Mouse (Mus musculus) forebrain, embryonic 15.5 days (tissue): Measurements from ENCODE around the gene Ccdc142. TPM values are rescaled to one million over a fixed set of nuclear protein-coding genes. Genes with fewer than 3 reads are reported as not detected.

Experiments
- ATAC-seq: fragments of 200-750 bp; cut with Nextera tagmentation; replicated peaks from 2 replicates; pipeline ENCODE4 v1.8.0; 2017; ENCODE audit warnings: mild to moderate bottlenecking, moderate TSS enrichment, moderate library complexity
- H3K27ac ChIP-seq: fragments of 300-500 bp; sonication (generic); replicated peaks from 2 replicates; pipeline ENCODE4 v1.5.1; 2015; ENCODE audit warnings: mild to moderate bottlenecking, inconsistent platforms
- H3K27me3 ChIP-seq: fragments of 300-500 bp; sonication (generic); 2 replicates; pipeline ENCODE4 v1.6.1; 2015; ENCODE audit warnings: inconsistent platforms
- H3K36me3 ChIP-seq: fragments of 300-500 bp; sonication (generic); 2 replicates; pipeline ENCODE4 v1.6.1; 2015; ENCODE audit warnings: mild to moderate bottlenecking, inconsistent platforms
- H3K4me1 ChIP-seq: fragments of 300-500 bp; sonication (generic); 2 replicates; pipeline ENCODE4 v1.6.1; 2015; ENCODE audit warnings: inconsistent platforms
- H3K4me2 ChIP-seq: fragments of 300-500 bp; sonication (generic); replicated peaks from 2 replicates; pipeline ENCODE4 v1.6.1; 2015; ENCODE audit warnings: mild to moderate bottlenecking, inconsistent platforms
- H3K4me3 ChIP-seq: fragments of 300-500 bp; sonication (generic); 2 replicates; pipeline ENCODE4 v1.5.1; 2015; ENCODE audit warnings: mild to moderate bottlenecking, inconsistent platforms
- H3K9ac ChIP-seq: fragments of 300-500 bp; sonication (generic); replicated peaks from 2 replicates; pipeline ENCODE4 v1.6.1; 2015; ENCODE audit warnings: mild to moderate bottlenecking, inconsistent platforms
- H3K9me3 ChIP-seq: fragments of 300-500 bp; sonication (generic); 2 replicates; pipeline ENCODE4 v1.6.1; 2016; ENCODE audit warnings: inconsistent platforms
- WGBS: fragments of 180-500 bp; shearing (Covaris S2); methylation state at CpG from one replicate; pipeline ENCODE4 v1.1.7; 2015; ENCODE audit warnings: mixed read lengths; 5-methylcytosine and 5-hydroxymethylcytosine counted together
- polyA plus RNA-seq: library from polyadenylated mRNA; unstranded; fragments of >200 nt; fragmentation: Nextera tagmentation; extraction: Ambion mirVana; gene quantifications from 2 replicates; pipeline ENCODE4 v1.2.1, GENCODE M21; 2015

Ccdc142 gene
- polyA plus RNA-seq, 1 experiment from 2014 or later, result 3.8 TPM

GRCm38 (mm10) chr6:83136291-83136880 lies 35.0 kb downstream of the Ccdc142 start:
- peak overlapping the region; percentile 35 for H3K4me3 ChIP-seq
- 0 out of 2 replicates have a peak, but pooled peaks have one; percentile 7 for ATAC-seq
- WGBS, result 22% methylated on average over 5 of the region's 5 CpGs

GRCm38 (mm10) chr6:83136881-83137575 lies 35.6 kb downstream of the Ccdc142 start:
- H3K4me1 ChIP-seq, result peaks cover 22% of the 10 kb centered on the region
- peak; percentile 67 for ATAC-seq
- WGBS, result 2% methylated on average over 26 of the region's 26 CpGs
- peak overlapping the region; percentile 64 for H3K27ac ChIP-seq
- peak overlapping the region; percentile 46 for H3K9ac ChIP-seq
- H3K9me3 ChIP-seq, result no peaks in the 10 kb centered on the region
- H3K4me3 ChIP-seq, result peak overlapping the region; percentile 35
- H3K27me3 ChIP-seq, result peaks cover 5% of the 10 kb centered on the region; the same call in 1 of the 2 replicates
- no peaks in the 10 kb centered on the region for H3K36me3 ChIP-seq
- peak overlapping the region; percentile 47 for H3K4me2 ChIP-seq

More at GRCm38 (mm10) chr6:83136291-83136880, 35.0 kb downstream of the Ccdc142 start:
- Histone ChIP-seq H3K36me3 (no peaks in the 10 kb centered on the region), H3K9me3 (no peaks in the 10 kb centered on the region), H3K9ac (peak overlapping the region; percentile 46; the same call in 1 of the 2 replicates), H3K4me2 (peak overlapping the region; percentile 47), H3K27ac (peak overlapping the region; percentile 64), H3K27me3 (peaks cover 5% of the 10 kb centered on the region; the same call in 1 of the 2 replicates), H3K4me1 (peaks cover 20% of the 10 kb centered on the region)

- peak; percentile 37 for ATAC-seq
- no peaks in the 10 kb centered on the region for H3K36me3 ChIP-seq
- peak overlapping the region; percentile 46 for H3K9ac ChIP-seq
- H3K4me1 ChIP-seq, result peaks cover 27% of the 10 kb centered on the region
- H3K27me3 ChIP-seq, result peaks cover 5% of the 10 kb centered on the region; the same call in 1 of the 2 replicates
- peak overlapping the region; percentile 64 for H3K27ac ChIP-seq
- H3K9me3 ChIP-seq, result no peaks in the 10 kb centered on the region
- H3K4me3 ChIP-seq, result peak overlapping the region; percentile 35
- WGBS, result 1% methylated on average over 12 of the region's 12 CpGs
- H3K4me2 ChIP-seq, result peak overlapping the region; percentile 47
Observed at GRCm38 (mm10) chr6:83137576-83137950, 36.2 kb downstream of the Ccdc142 start.

GRCm38 (mm10) chr6:83138056-83138455 lies 36.7 kb downstream of the Ccdc142 start:
- Histone ChIP-seq H3K4me1 (peaks cover 27% of the 10 kb centered on the region), H3K9me3 (no peaks in the 10 kb centered on the region), H3K27me3 (peaks cover 5% of the 10 kb centered on the region; the same call in 1 of the 2 replicates), H3K9ac (peak overlapping the region; percentile 46; the same call in 1 of the 2 replicates), H3K27ac (peak overlapping the region; percentile 64), H3K36me3 (no peaks in the 10 kb centered on the region), H3K4me3 (peak overlapping the region; percentile 35), H3K4me2 (peak overlapping the region; percentile 47)
- ATAC-seq, result no peak
- 2% methylated on average over 11 of the region's 11 CpGs for WGBS

- peaks cover 27% of the 10 kb centered on the region for H3K4me1 ChIP-seq
Observed at GRCm38 (mm10) chr6:83140044-83140443, 38.6 kb downstream of the Ccdc142 start.

GRCm38 (mm10) chr6:83141636-83142035 lies 40.2 kb downstream of the Ccdc142 start:
- Histone ChIP-seq H3K4me1 (peaks cover 26% of the 10 kb centered on the region), H3K4me2 (peak overlapping the region; percentile 56; the same call in 1 of the 2 replicates), H3K9me3 (no peaks in the 10 kb centered on the region), H3K27ac (no peak overlapping the region), H3K27me3 (no peaks in the 10 kb centered on the region; the same call in 1 of the 2 replicates), H3K4me3 (no peak overlapping the region), H3K9ac (peak overlapping the region; percentile 53; the same call in 1 of the 2 replicates), H3K36me3 (no peaks in the 10 kb centered on the region)
- WGBS, result 41% methylated on average over 4 of the region's 4 CpGs
- ATAC-seq, result no peak

More at GRCm38 (mm10) chr6:83140044-83140443, 38.6 kb downstream of the Ccdc142 start:
- Histone ChIP-seq H3K4me2 (no peak overlapping the region), H3K27ac (no peak overlapping the region), H3K9me3 (no peaks in the 10 kb centered on the region), H3K27me3 (peaks cover 2% of the 10 kb centered on the region; the same call in 1 of the 2 replicates), H3K4me3 (no peak overlapping the region), H3K9ac (no peak overlapping the region), H3K36me3 (no peaks in the 10 kb centered on the region)
- WGBS, result 88% methylated on average over 8 of the region's 8 CpGs
- no peak for ATAC-seq

GRCm38 (mm10) chr6:83142211-83142731 lies 40.9 kb downstream of the Ccdc142 start:
- Histone ChIP-seq H3K36me3 (no peaks in the 10 kb centered on the region), H3K27me3 (no peaks in the 10 kb centered on the region; the same call in 1 of the 2 replicates), H3K4me2 (peak overlapping the region; percentile 56), H3K9ac (peak overlapping the region; percentile 53), H3K27ac (no peak overlapping the region), H3K4me3 (peak overlapping the region; percentile 38), H3K4me1 (peaks cover 20% of the 10 kb centered on the region), H3K9me3 (no peaks in the 10 kb centered on the region)
- peak; percentile 23; the same call in 1 of the 2 replicates for ATAC-seq
- 2% methylated on average over 41 of the region's 41 CpGs for WGBS

- H3K4me1 ChIP-seq, result peaks cover 14% of the 10 kb centered on the region
- no peaks in the 10 kb centered on the region for H3K9me3 ChIP-seq
- no peaks in the 10 kb centered on the region; the same call in 1 of the 2 replicates for H3K27me3 ChIP-seq
- no peaks in the 10 kb centered on the region for H3K36me3 ChIP-seq
- H3K9ac ChIP-seq, result no peak overlapping the region
- H3K4me3 ChIP-seq, result no peak overlapping the region
- H3K4me2 ChIP-seq, result no peak overlapping the region
- no peak for ATAC-seq
- H3K27ac ChIP-seq, result no peak overlapping the region
- WGBS, result 50% methylated on average over 11 of the region's 11 CpGs
Observed at GRCm38 (mm10) chr6:83142886-83143285, 41.5 kb downstream of the Ccdc142 start.

- WGBS, result 83% methylated on average over 2 of the region's 2 CpGs
- Histone ChIP-seq H3K4me1 (peaks cover 8% of the 10 kb centered on the region), H3K9me3 (no peaks in the 10 kb centered on the region), H3K27me3 (no peaks in the 10 kb centered on the region; the same call in 1 of the 2 replicates), H3K4me3 (no peak overlapping the region), H3K36me3 (no peaks in the 10 kb centered on the region), H3K9ac (no peak overlapping the region), H3K4me2 (no peak overlapping the region), H3K27ac (no peak overlapping the region)
- ATAC-seq, result no peak
Observed at GRCm38 (mm10) chr6:83145209-83145608, 43.8 kb downstream of the Ccdc142 start.

GRCm38 (mm10) chr6:83145805-83146204 lies 44.4 kb downstream of the Ccdc142 start:
- Histone ChIP-seq H3K4me3 (no peak overlapping the region), H3K4me2 (no peak overlapping the region), H3K4me1 (peaks cover 8% of the 10 kb centered on the region), H3K27ac (no peak overlapping the region), H3K9ac (no peak overlapping the region), H3K36me3 (no peaks in the 10 kb centered on the region), H3K9me3 (no peaks in the 10 kb centered on the region), H3K27me3 (no peaks in the 10 kb centered on the region; the same call in 1 of the 2 replicates)
- 80% methylated on average over 9 of the region's 9 CpGs for WGBS
- ATAC-seq, result no peak

- Histone ChIP-seq H3K4me2 (no peak overlapping the region), H3K9me3 (no peaks in the 10 kb centered on the region), H3K9ac (no peak overlapping the region), H3K36me3 (no peaks in the 10 kb centered on the region), H3K4me1 (peaks cover 2% of the 10 kb centered on the region), H3K27me3 (no peaks in the 10 kb centered on the region; the same call in 1 of the 2 replicates), H3K4me3 (no peak overlapping the region), H3K27ac (no peak overlapping the region)
- no peak for ATAC-seq
- 56% methylated on average over 7 of the region's 7 CpGs for WGBS
Observed at GRCm38 (mm10) chr6:83147280-83147679, 45.9 kb downstream of the Ccdc142 start.

GRCm38 (mm10) chr6:83151721-83152120 lies 50.3 kb downstream of the Ccdc142 start:
- Histone ChIP-seq H3K27me3 (no peaks in the 10 kb centered on the region), H3K36me3 (peaks cover 5% of the 10 kb centered on the region; the same call in 1 of the 2 replicates), H3K4me3 (no peak overlapping the region), H3K4me2 (no peak overlapping the region), H3K9ac (no peak overlapping the region), H3K4me1 (peaks cover 20% of the 10 kb centered on the region), H3K27ac (no peak overlapping the region), H3K9me3 (no peaks in the 10 kb centered on the region)
- WGBS, result 23% methylated on average over 8 of the region's 8 CpGs
- ATAC-seq, result no peak
